Mouse (Mus musculus) cortical plate, adult 2 months (tissue): ENCODE measurements around the gene Gnb1.

Experiments used
- CTCF ChIP-seq: fragments of 200-500 bp; IDR thresholded peaks from 2 replicates; pipeline ENCODE4 v1.5.1; 2011; ENCODE audit warnings: mild to moderate bottlenecking, control low read depth, low read length; ENCODE audit not compliant: insufficient read depth; ENCODE audit errors: extremely low read depth
- POLR2A ChIP-seq: fragments of 200-500 bp; IDR thresholded peaks from 2 replicates; pipeline ENCODE4 v1.6.1; 2011; ENCODE audit warnings: mild to moderate bottlenecking, low read length, control low read depth; ENCODE audit not compliant: insufficient read depth; ENCODE audit errors: extremely low read depth

GRCm38 (mm10) chr4:155574931-155575330, 83.8 kb downstream of the Gnb1 start:
- TF ChIP-seq POLR2A (no peak), CTCF (no peak)
